Mouse (Mus musculus) limb, embryonic 13.5 days (tissue): Measurements from ENCODE around the gene Ssb. TPM values are rescaled to one million over a fixed set of nuclear protein-coding genes. Genes with fewer than 3 reads are reported as not detected.
"Not testable (repeated sequence)": the region's sequence is repeated elsewhere in the genome, so short reads cannot be mapped to it uniquely, and the experiment has no call there.

Experiments used
- ATAC-seq: fragments of 200-750 bp; cut with Nextera tagmentation; 2 replicates; pipeline ENCODE4 v1.8.0; 2017; ENCODE audit warnings: low read depth, moderate number of reproducible peaks, moderate TSS enrichment; ENCODE audit not compliant: low FRiP score
- H3K27ac ChIP-seq: fragments of 300-500 bp; sonication (generic); 2 replicates; pipeline ENCODE4 v1.5.1; 2015; ENCODE audit warnings: inconsistent platforms, mild to moderate bottlenecking, moderate library complexity
- H3K27me3 ChIP-seq: fragments of 300-500 bp; sonication (generic); 2 replicates; pipeline ENCODE4 v1.6.1; 2015; ENCODE audit warnings: mild to moderate bottlenecking, inconsistent platforms
- H3K36me3 ChIP-seq: fragments of 300-500 bp; sonication (generic); 2 replicates; pipeline ENCODE4 v1.6.1; 2015; ENCODE audit warnings: inconsistent platforms, mild to moderate bottlenecking, moderate library complexity
- H3K4me1 ChIP-seq: fragments of 300-500 bp; sonication (generic); 2 replicates; pipeline ENCODE4 v1.6.1; 2015; ENCODE audit warnings: inconsistent platforms
- H3K4me2 ChIP-seq: fragments of 300-500 bp; sonication (generic); replicated peaks from 2 replicates; pipeline ENCODE4 v1.6.1; 2015; ENCODE audit warnings: inconsistent platforms, mild to moderate bottlenecking, moderate library complexity
- H3K4me3 ChIP-seq: fragments of 300-500 bp; sonication (generic); 2 replicates; pipeline ENCODE4 v1.5.1; 2015; ENCODE audit warnings: moderate library complexity, mild to moderate bottlenecking, inconsistent platforms
- H3K9ac ChIP-seq: fragments of 300-500 bp; sonication (generic); 2 replicates; pipeline ENCODE4 v1.6.1; 2015; ENCODE audit warnings: mild to moderate bottlenecking, inconsistent platforms
- H3K9me3 ChIP-seq: fragments of 300-500 bp; sonication (generic); 2 replicates; pipeline ENCODE4 v1.6.1; 2016; ENCODE audit warnings: inconsistent platforms
- WGBS: fragments of 180-500 bp; shearing (Covaris S2); methylation state at CpG from one replicate; pipeline ENCODE4 v1.1.7; 2015; 5-methylcytosine and 5-hydroxymethylcytosine counted together
- polyA plus RNA-seq: library from polyadenylated mRNA; unstranded; fragments of >200 nt; fragmentation: Nextera tagmentation; extraction: Ambion mirVana; gene quantifications from 2 replicates; pipeline ENCODE4 v1.2.1, GENCODE M21; 2015

Gene Ssb
- polyA plus RNA-seq, 1 experiment from 2014 or later = 379 TPM

DNA sequence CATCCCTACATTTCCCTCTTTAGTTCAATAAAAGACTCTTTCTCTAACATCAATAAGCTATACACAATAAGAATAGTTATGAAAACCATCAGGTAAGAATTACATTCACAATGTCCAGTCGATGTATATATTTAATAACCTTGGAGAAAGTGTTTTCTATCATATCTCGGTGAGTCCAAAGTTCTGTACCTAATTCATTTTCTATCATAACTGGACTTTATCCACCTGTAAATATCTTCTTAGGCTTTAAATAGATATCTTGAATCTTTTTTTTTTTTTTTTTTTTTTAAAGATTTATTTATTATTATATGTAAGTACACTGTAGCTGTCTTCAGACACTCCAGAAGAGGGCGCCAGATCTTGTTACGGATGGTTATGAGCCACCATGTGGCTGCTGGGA is 46.0 kb downstream of the Ssb start:
- not testable (repeated sequence) for H3K27me3 ChIP-seq, H3K36me3 ChIP-seq, ATAC-seq, H3K4me2 ChIP-seq, H3K27ac ChIP-seq, H3K9me3 ChIP-seq, H3K4me1 ChIP-seq, H3K4me3 ChIP-seq, H3K9ac ChIP-seq
- WGBS = 89% methylated on average over 4 of the region's 4 CpGs

DNA sequence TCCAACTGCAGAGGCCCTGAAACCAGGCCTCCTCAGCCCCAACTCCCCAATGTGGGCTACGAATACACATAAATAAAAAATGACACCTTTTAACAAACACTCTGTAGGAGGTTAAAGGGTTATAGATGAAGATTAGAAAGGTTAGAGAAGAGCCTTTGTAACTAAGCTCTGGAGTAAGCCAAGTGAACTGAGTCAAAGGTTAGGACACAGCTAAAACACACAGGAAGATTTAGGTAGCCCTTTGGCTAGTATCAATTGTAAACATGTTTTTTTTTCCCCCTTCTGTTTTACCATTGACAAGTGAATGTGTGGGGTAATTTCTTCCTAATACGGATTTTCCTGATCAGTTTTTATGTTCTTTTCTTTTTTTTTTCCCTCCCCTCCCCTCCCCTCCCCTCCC is 51.4 kb downstream of the Ssb start:
- no peak for ATAC-seq
- H3K9me3 ChIP-seq = no peaks in the 10 kb centered on the region
- H3K4me2 ChIP-seq = no peak overlapping the region
- no peaks in the 10 kb centered on the region for H3K4me1 ChIP-seq
- H3K27me3 ChIP-seq = no peaks in the 10 kb centered on the region
- no peak overlapping the region for H3K9ac ChIP-seq
- peaks cover 19% of the 10 kb centered on the region for H3K36me3 ChIP-seq
- H3K4me3 ChIP-seq = no peak overlapping the region
- H3K27ac ChIP-seq = no peak overlapping the region
- 56% methylated on average over 2 of the region's 2 CpGs for WGBS

DNA sequence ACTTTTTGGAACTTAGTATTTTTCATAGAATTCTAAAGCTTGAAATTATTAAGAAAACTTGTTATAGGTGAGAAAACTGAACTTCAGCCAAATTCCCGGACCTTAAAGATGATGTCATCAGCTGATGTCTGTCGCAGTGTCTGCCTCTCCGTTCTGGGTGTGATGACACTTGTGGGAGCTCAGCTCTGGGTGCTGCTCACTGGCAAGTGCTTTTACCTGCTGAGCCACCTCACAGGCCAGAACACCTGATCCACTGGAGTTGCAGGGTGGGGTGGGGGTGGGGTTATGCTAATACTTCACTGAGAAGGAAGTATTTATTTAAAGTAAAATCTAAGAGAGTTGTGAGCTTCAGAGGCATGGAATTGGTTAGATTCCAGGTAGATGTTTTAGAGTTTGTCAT is 55.9 kb downstream of the Ssb start:
- H3K4me1 ChIP-seq = no peaks in the 10 kb centered on the region
- H3K9me3 ChIP-seq = no peaks in the 10 kb centered on the region
- no peak overlapping the region for H3K4me3 ChIP-seq
- 90% methylated on average over 3 of the region's 3 CpGs for WGBS
- no peak overlapping the region for H3K27ac ChIP-seq
- no peaks in the 10 kb centered on the region for H3K27me3 ChIP-seq
- peaks cover 41% of the 10 kb centered on the region for H3K36me3 ChIP-seq
- no peak overlapping the region for H3K4me2 ChIP-seq
- H3K9ac ChIP-seq = no peak overlapping the region
- no peak for ATAC-seq

Other genes starting within 250 kb of the Ssb start
- gene Bbs5, start 214.4 kb upstream of the Ssb start, polyA plus RNA-seq = 20.5 and 21.6 TPM in 2 replicates
- gene Klhl41, start 191.4 kb upstream of the Ssb start, polyA plus RNA-seq = 17.6 and 22.0 TPM in 2 replicates
- 10.3 and 12.1 TPM in 2 replicates for gene Fastkd1, start 148.0 kb upstream of the Ssb start, polyA plus RNA-seq
- 169 and 174 TPM in 2 replicates for gene Ppig, start 139.0 kb upstream of the Ssb start, polyA plus RNA-seq
- 1.9 and 2.3 TPM in 2 replicates for gene Ccdc173, start 72.0 kb upstream of the Ssb start, polyA plus RNA-seq
- gene Phospho2, start 71.9 kb upstream of the Ssb start, polyA plus RNA-seq = 22.2 and 25.2 TPM in 2 replicates
- 29.2 and 31.6 TPM in 2 replicates for gene Klhl23, start 39.6 kb upstream of the Ssb start, polyA plus RNA-seq
- gene Mettl5, start 24.1 kb downstream of the Ssb start, polyA plus RNA-seq = 36.2 and 40.5 TPM in 2 replicates
- gene Ubr3, start 35.7 kb downstream of the Ssb start, polyA plus RNA-seq = 13.8 and 14.6 TPM in 2 replicates
- 0.04 TPM in 1 of 2 replicates, not detected in the other for gene Myo3b, start 177.6 kb downstream of the Ssb start, polyA plus RNA-seq